Mouse (Mus musculus) bone marrow, adult 2 months (tissue): ENCODE data around the gene Crebrf.

Experiments used
- CTCF ChIP-seq: fragments of 200-500 bp; IDR thresholded peaks from 2 replicates; pipeline ENCODE4 v1.5.1; 2011; ENCODE audit warnings: low read length, control low read depth; ENCODE audit not compliant: control insufficient read depth, insufficient read depth
- POLR2A ChIP-seq: fragments of 200-500 bp; IDR thresholded peaks from 2 replicates; pipeline ENCODE4 v1.6.1; 2011; ENCODE audit warnings: low read depth, mild to moderate bottlenecking, control low read depth, low read length, borderline replicate concordance; ENCODE audit not compliant: control insufficient read depth

- TF ChIP-seq POLR2A (no peak), CTCF (no peak)
These were observed 38.7 kb upstream of the Crebrf start for GRCm38 (mm10) chr17:26676616-26677376.
